19 mouse cellular contexts compared by ENCODE assay signal in genomic region chrX:93294736-93295490, GRCm38 (mm10). TPM values are rescaled to one million over a fixed set of nuclear protein-coding genes. Genes with fewer than 3 reads are reported as not detected.
DNase-seq lines count a peak whose midpoint lies in the region; ATAC-seq lines count a peak whose summit lies in the region.
"Had no signal": no experiment of that assay in that cellular context is flagged by ENCODE, and none has a peak within 500 bp of the region (broad histone marks: within the 10 kb centered on the region; RNA-seq: fewer than 3 reads in every experiment).

No protein-coding gene starts in this region.

- WGBS in neural tube, embryonic 15.5 days, result 20% methylated on average over 25 of the region's 25 CpGs
- WGBS in forebrain, embryonic 16.5 days, result 33% methylated on average over 24 of the region's 25 CpGs

- peak; percentile 66 for DNase-seq in heart, adult 11 months
- no peak for DNase-seq in heart, postnatal 4 days
- DNase-seq in neural tube, embryonic 10.5 days (ENCODE audit: extremely low spot score, low spot score), result peak; percentile 42
- no peak for DNase-seq in right cerebral cortex, postnatal 36 days (ENCODE audit: low spot score in 2 of 2)
- no peak for DNase-seq in urinary bladder, adult 18-20 months (ENCODE audit: low spot score in 2 of 2)
- no peak for DNase-seq in left cerebral cortex, postnatal 10 days (ENCODE audit: extremely low spot score in 1 of 2, low spot score in 2 of 2)
- DNase-seq: adrenal gland, postnatal 36 days; cerebellum, postnatal 25 days; heart, adult 18-20 months; heart, postnatal 14 days; kidney, postnatal 10 days; liver, postnatal 0 days; lung, postnatal 36 days; thymus, postnatal 36 days had no signal

- no peak overlapping the region for H3K9ac ChIP-seq in neural tube, embryonic 15.5 days (replicated peaks)
- H3K9ac ChIP-seq in forebrain, embryonic 16.5 days (replicated peaks; ENCODE audit: low read depth, low read length), result peak overlapping the region; percentile 39
- H3K9ac ChIP-seq: limb, embryonic 13.5 days; liver, postnatal 0 days had no signal

- H3K36me3 ChIP-seq in neural tube, embryonic 15.5 days, result no peaks in the 10 kb centered on the region
- no peaks in the 10 kb centered on the region for H3K36me3 ChIP-seq in forebrain, embryonic 16.5 days (ENCODE audit: control insufficient read depth, insufficient read depth)
- H3K36me3 ChIP-seq: limb, embryonic 13.5 days had no signal

- no peak for ATAC-seq in neural tube, embryonic 15.5 days (ENCODE audit: low FRiP score)
- no peak for ATAC-seq in forebrain, embryonic 16.5 days
- ATAC-seq: intestine, embryonic 16.5 days; liver, postnatal 0 days had no signal

- no peaks in the 10 kb centered on the region for H3K9me3 ChIP-seq in neural tube, embryonic 15.5 days (replicated peaks)
- no peaks in the 10 kb centered on the region for H3K9me3 ChIP-seq in forebrain, embryonic 16.5 days (ENCODE audit: control insufficient read depth, low read length)
- H3K9me3 ChIP-seq: limb, embryonic 13.5 days had no signal

- H3K4me1 ChIP-seq in neural tube, embryonic 15.5 days, result 0 out of 2 replicates have a peak, but pooled peaks cover 9% of the 10 kb centered on the region
- H3K4me1 ChIP-seq in forebrain, embryonic 16.5 days (replicated peaks; ENCODE audit: control insufficient read depth, insufficient read depth, low read length), result peaks cover 25% of the 10 kb centered on the region

- H3K4me2 ChIP-seq in neural tube, embryonic 15.5 days, result no peak overlapping the region
- peak overlapping the region; percentile 46 for H3K4me2 ChIP-seq in forebrain, embryonic 16.5 days (ENCODE audit: low read length)
- H3K4me2 ChIP-seq: limb, embryonic 13.5 days had no signal

- H3K4me3 ChIP-seq in neural tube, embryonic 15.5 days (replicated peaks), result no peak overlapping the region
- H3K4me3 ChIP-seq in forebrain, embryonic 16.5 days (replicated peaks; ENCODE audit: low read length), result peak overlapping the region; percentile 26
- H3K4me3 ChIP-seq: limb, embryonic 13.5 days had no signal

- intact Hi-C loops in left cerebral cortex, postnatal 10 days (cut with DNase I), result loop anchor here (5.0 to 10.0 kb wide), 3 partner anchors 140 to 590 kb away; no protein-coding TSS in a partner anchor

- peaks cover 62% of the 10 kb centered on the region for H3K27me3 ChIP-seq in neural tube, embryonic 15.5 days (replicated peaks)
- H3K27me3 ChIP-seq in forebrain, embryonic 16.5 days (replicated peaks; ENCODE audit: control insufficient read depth, insufficient read depth, low read length), result no peaks in the 10 kb centered on the region; the same call in 1 of the 2 replicates

- no peak overlapping the region for H3K27ac ChIP-seq in neural tube, embryonic 15.5 days (replicated peaks)
- peak overlapping the region; percentile 78 for H3K27ac ChIP-seq in forebrain, embryonic 16.5 days (ENCODE audit: low read length)
- H3K27ac ChIP-seq: limb, embryonic 13.5 days; stomach, postnatal 0 days had no signal

RNA-seq across cellular contexts. Expression of gene Arx, which starts 8.7 kb away (rescaled TPM):
- total RNA-seq in heart, postnatal 4 days (2021), result not detected
- polyA plus RNA-seq in neural tube, embryonic 15.5 days (2015; fragmentation: Nextera tagmentation; extraction: Ambion mirVana), result 1.1 TPM in 2 replicates
- polyA plus RNA-seq in forebrain, embryonic 16.5 days (2015; fragmentation: Nextera tagmentation; extraction: Ambion mirVana), result 41.3 and 42.8 TPM in 2 replicates
- 10 to 100 TPM; 26.5 to 28.5 TPM for total RNA-seq in left cerebral cortex, postnatal 10 days (2021)
- total RNA-seq: heart, adult 18-20 months; heart, postnatal 14 days had no signal
- polyA plus RNA-seq: liver, postnatal 0 days had no signal

Comparison
In these comparisons a context has a peak if more than half of its experiments do, and no peak if none do; other contexts are left out.
1. DNase-seq: peak in heart, adult 11 months (single experiment) and neural tube, embryonic 10.5 days (single experiment); none in heart, postnatal 4 days (single experiment), right cerebral cortex, postnatal 36 days (0 of 2), urinary bladder, adult 18-20 months (0 of 2) and left cerebral cortex, postnatal 10 days (0 of 2).
2. RNA of gene Arx, which starts 8.7 kb away (total RNA-seq): 26.5 to 28.5 TPM in left cerebral cortex, postnatal 10 days; not detected in heart, postnatal 4 days; every median in the first group is over 10 times any median in the second.